Mouse (Mus musculus) mesoderm, embryonic 11.5 days (tissue): ENCODE results near the gene Chrne.

Experiments used
- DNase-seq: peaks from one replicate; pipeline ENCODE4 v3.0.0-alpha.2; 2012; ENCODE audit warnings: low read depth, low spot score

The Chrne gene

GRCm38 (mm10) chr11:70628431-70628830, 9.4 kb upstream of the Chrne start:
- no peak for DNase-seq

GRCm38 (mm10) chr11:70626877-70627276, 7.9 kb upstream of the Chrne start:
- no peak for DNase-seq

GRCm38 (mm10) chr11:70625473-70625872, 6.5 kb upstream of the Chrne start:
- peak; percentile 71 for DNase-seq

- no peak for DNase-seq
These were observed 4.2 kb upstream of the Chrne start for GRCm38 (mm10) chr11:70623053-70623742.

- DNase-seq: no peak
These were observed 3.2 kb upstream of the Chrne start for GRCm38 (mm10) chr11:70621972-70622814.

- DNase-seq: no peak
These were observed 3.4 kb downstream of the Chrne start, which contains the start of gene 4930544D05Rik for GRCm38 (mm10) chr11:70615516-70616093. Gene 4930544D05Rik (plus strand): TSS chr11:70615848.

GRCm38 (mm10) chr11:70615074-70615473, 3.9 kb downstream of the Chrne start:
- DNase-seq: peak; percentile 58

GRCm38 (mm10) chr11:70612505-70612904, 6.5 kb downstream of the Chrne start:
- no peak for DNase-seq

GRCm38 (mm10) chr11:70610752-70611151, 8.3 kb downstream of the Chrne start:
- no peak for DNase-seq

- DNase-seq: no peak
These were observed 10.5 kb downstream of the Chrne start for GRCm38 (mm10) chr11:70608381-70609066.

GRCm38 (mm10) chr11:70607611-70608010, 11.4 kb downstream of the Chrne start:
- no peak for DNase-seq

GRCm38 (mm10) chr11:70606717-70607116, 12.3 kb downstream of the Chrne start:
- DNase-seq: no peak

- peak; percentile 76 for DNase-seq
These were observed 13.9 kb downstream of the Chrne start for GRCm38 (mm10) chr11:70605024-70605566.

GRCm38 (mm10) chr11:70598451-70598953, 20.5 kb downstream of the Chrne start:
- no peak for DNase-seq

- no peak for DNase-seq
These were observed 21.7 kb downstream of the Chrne start for GRCm38 (mm10) chr11:70597301-70597700.

- no peak for DNase-seq
These were observed 22.9 kb downstream of the Chrne start for GRCm38 (mm10) chr11:70596094-70596493.

GRCm38 (mm10) chr11:70595638-70596037, 23.4 kb downstream of the Chrne start:
- DNase-seq: no peak

- no peak for DNase-seq
These were observed 24.6 kb downstream of the Chrne start for GRCm38 (mm10) chr11:70594253-70594989.

GRCm38 (mm10) chr11:70591733-70592132, 27.3 kb downstream of the Chrne start:
- no peak for DNase-seq

- no peak for DNase-seq
These were observed 32.1 kb downstream of the Chrne start for GRCm38 (mm10) chr11:70586954-70587353.

- DNase-seq: no peak
These were observed 32.8 kb downstream of the Chrne start for GRCm38 (mm10) chr11:70586261-70586660.
